Mouse (Mus musculus): ENCODE data around the gene Ntn3. TPM values are rescaled to one million over a fixed set of nuclear protein-coding genes. Genes with fewer than 3 reads are reported as not detected.

Ntn3 gene
- polyA plus RNA-seq, 1 experiment from 2014 or later, result 2.0 TPM

GRCm38 (mm10) chr17:24244061-24244460 is 34.7 kb upstream of the Ntn3 start:
- H3K27ac ChIP-seq (ENCODE audit: low read depth, low read length), result no peak overlapping the region; the same call in 1 of the 2 replicates
- H3K36me3 ChIP-seq (ENCODE audit: control insufficient read depth, insufficient read depth), result peaks cover 74% of the 10 kb centered on the region
- no peak overlapping the region for H3K4me3 ChIP-seq (ENCODE audit: low read depth, low read length)
- WGBS, result 98% methylated on average over 8 of the region's 8 CpGs
- H3K4me2 ChIP-seq (replicated peaks; ENCODE audit: low read depth), result no peak overlapping the region
- no peaks in the 10 kb centered on the region for H3K27me3 ChIP-seq (replicated peaks; ENCODE audit: control insufficient read depth, insufficient read depth, low read length)
- no peaks in the 10 kb centered on the region for H3K4me1 ChIP-seq (replicated peaks; ENCODE audit: control insufficient read depth, insufficient read depth, low read length)
- TF ChIP-seq CTCF (IDR thresholded peaks at IDR 0.05; ENCODE audit: low read depth), result no peak
- ATAC-seq, result no peak
- no peak overlapping the region for H3K9ac ChIP-seq (ENCODE audit: low read depth, low read length)
- H3K9me3 ChIP-seq (ENCODE audit: control insufficient read depth), result 0 out of 2 replicates have a peak, but pooled peaks cover 2% of the 10 kb centered on the region

GRCm38 (mm10) chr17:24243311-24243969 is 34.1 kb upstream of the Ntn3 start:
- Histone ChIP-seq H3K9me3 (ENCODE audit: control insufficient read depth) (0 out of 2 replicates have a peak, but pooled peaks cover 2% of the 10 kb centered on the region), H3K27ac (ENCODE audit: low read depth, low read length) (peak overlapping the region; percentile 15; the same call in 1 of the 2 replicates), H3K4me2 (replicated peaks; ENCODE audit: low read depth) (no peak overlapping the region), H3K27me3 (replicated peaks; ENCODE audit: control insufficient read depth, insufficient read depth, low read length) (no peaks in the 10 kb centered on the region), H3K4me1 (replicated peaks; ENCODE audit: control insufficient read depth, insufficient read depth, low read length) (no peaks in the 10 kb centered on the region), H3K4me3 (ENCODE audit: low read depth, low read length) (no peak overlapping the region), H3K36me3 (ENCODE audit: control insufficient read depth, insufficient read depth) (peaks cover 77% of the 10 kb centered on the region), H3K9ac (ENCODE audit: low read depth, low read length) (no peak overlapping the region)
- TF ChIP-seq CTCF (IDR thresholded peaks at IDR 0.05; ENCODE audit: low read depth), result peak; percentile 78
- ATAC-seq, result no peak
- 83% methylated on average over 4 of the region's 4 CpGs for WGBS

GRCm38 (mm10) chr17:24236921-24237320 is 27.6 kb upstream of the Ntn3 start:
- no peak for TF ChIP-seq CTCF (IDR thresholded peaks at IDR 0.05; ENCODE audit: low read depth)
- Histone ChIP-seq H3K4me3 (ENCODE audit: low read depth, low read length) (no peak overlapping the region), H3K9ac (ENCODE audit: low read depth, low read length) (no peak overlapping the region), H3K27me3 (replicated peaks; ENCODE audit: control insufficient read depth, insufficient read depth, low read length) (no peaks in the 10 kb centered on the region), H3K4me2 (replicated peaks; ENCODE audit: low read depth) (no peak overlapping the region), H3K27ac (ENCODE audit: low read depth, low read length) (no peak overlapping the region), H3K9me3 (ENCODE audit: control insufficient read depth) (no peaks in the 10 kb centered on the region), H3K36me3 (ENCODE audit: control insufficient read depth, insufficient read depth) (peaks cover 78% of the 10 kb centered on the region), H3K4me1 (replicated peaks; ENCODE audit: control insufficient read depth, insufficient read depth, low read length) (no peaks in the 10 kb centered on the region)
- 98% methylated on average over 7 of the region's 7 CpGs for WGBS
- no peak for ATAC-seq

GRCm38 (mm10) chr17:24236479-24236878 is 27.1 kb upstream of the Ntn3 start:
- Histone ChIP-seq H3K27ac (ENCODE audit: low read depth, low read length) (no peak overlapping the region), H3K9me3 (ENCODE audit: control insufficient read depth) (no peaks in the 10 kb centered on the region), H3K9ac (ENCODE audit: low read depth, low read length) (no peak overlapping the region), H3K4me3 (ENCODE audit: low read depth, low read length) (no peak overlapping the region), H3K27me3 (replicated peaks; ENCODE audit: control insufficient read depth, insufficient read depth, low read length) (no peaks in the 10 kb centered on the region), H3K4me2 (replicated peaks; ENCODE audit: low read depth) (no peak overlapping the region), H3K36me3 (ENCODE audit: control insufficient read depth, insufficient read depth) (peaks cover 74% of the 10 kb centered on the region), H3K4me1 (replicated peaks; ENCODE audit: control insufficient read depth, insufficient read depth, low read length) (no peaks in the 10 kb centered on the region)
- ATAC-seq, result no peak
- 97% methylated on average over 1 of the region's 1 CpGs for WGBS
- no peak for TF ChIP-seq CTCF (IDR thresholded peaks at IDR 0.05; ENCODE audit: low read depth)

GRCm38 (mm10) chr17:24227941-24228340 is 18.6 kb upstream of the Ntn3 start:
- Histone ChIP-seq H3K9me3 (ENCODE audit: control insufficient read depth) (no peaks in the 10 kb centered on the region), H3K27me3 (replicated peaks; ENCODE audit: control insufficient read depth, insufficient read depth, low read length) (no peaks in the 10 kb centered on the region), H3K4me2 (replicated peaks; ENCODE audit: low read depth) (no peak overlapping the region), H3K36me3 (ENCODE audit: control insufficient read depth, insufficient read depth) (peaks cover 75% of the 10 kb centered on the region), H3K9ac (ENCODE audit: low read depth, low read length) (no peak overlapping the region), H3K27ac (ENCODE audit: low read depth, low read length) (no peak overlapping the region), H3K4me3 (ENCODE audit: low read depth, low read length) (no peak overlapping the region), H3K4me1 (replicated peaks; ENCODE audit: control insufficient read depth, insufficient read depth, low read length) (no peaks in the 10 kb centered on the region)
- 85% methylated on average over 7 of the region's 7 CpGs for WGBS
- ATAC-seq, result peak; percentile 11; the same call in 1 of the 2 replicates
- TF ChIP-seq CTCF (IDR thresholded peaks at IDR 0.05; ENCODE audit: low read depth), result no peak

GRCm38 (mm10) chr17:24226721-24227120 is 17.4 kb upstream of the Ntn3 start:
- ATAC-seq, result no peak; the same call in 1 of the 2 replicates
- Histone ChIP-seq H3K27me3 (replicated peaks; ENCODE audit: control insufficient read depth, insufficient read depth, low read length) (no peaks in the 10 kb centered on the region), H3K4me2 (replicated peaks; ENCODE audit: low read depth) (no peak overlapping the region), H3K9ac (ENCODE audit: low read depth, low read length) (no peak overlapping the region), H3K27ac (ENCODE audit: low read depth, low read length) (0 out of 2 replicates have a peak overlapping the region, but pooled peaks have one; percentile 15), H3K9me3 (ENCODE audit: control insufficient read depth) (no peaks in the 10 kb centered on the region), H3K4me3 (ENCODE audit: low read depth, low read length) (no peak overlapping the region), H3K36me3 (ENCODE audit: control insufficient read depth, insufficient read depth) (peaks cover 72% of the 10 kb centered on the region), H3K4me1 (replicated peaks; ENCODE audit: control insufficient read depth, insufficient read depth, low read length) (no peaks in the 10 kb centered on the region)
- WGBS, result 80% methylated on average over 8 of the region's 8 CpGs
- TF ChIP-seq CTCF (IDR thresholded peaks at IDR 0.05; ENCODE audit: low read depth), result no peak

Measured in intestine, postnatal 0 days (tissue).